Mouse (Mus musculus): ENCODE results near the gene Adam23. TPM values are rescaled to one million over a fixed set of nuclear protein-coding genes. Genes with fewer than 3 reads are reported as not detected.
A peak's percentile ranks its signal among the peaks of the same experiment; 100 is the strongest.

The Adam23 gene
- polyA plus RNA-seq, 1 experiment from 2014 or later = 26.0 TPM

GRCm38 (mm10) chr1:63491001-63491400 is 45.3 kb downstream of the Adam23 start:
- H3K9ac ChIP-seq (replicated peaks; ENCODE audit: low read depth, low read length) = no peak overlapping the region

GRCm38 (mm10) chr1:63493325-63493724 is 47.6 kb downstream of the Adam23 start:
- Histone ChIP-seq H3K27me3 (ENCODE audit: control insufficient read depth, insufficient read depth, low read length) (no peaks in the 10 kb centered on the region), H3K4me3 (ENCODE audit: low read depth, low read length) (no peak overlapping the region), H3K36me3 (ENCODE audit: control insufficient read depth, insufficient read depth, low read length) (no peaks in the 10 kb centered on the region), H3K9ac (replicated peaks; ENCODE audit: low read depth, low read length) (no peak overlapping the region), H3K27ac (ENCODE audit: low read depth, low read length) (0 out of 2 replicates have a peak overlapping the region, but pooled peaks have one; percentile 12), H3K9me3 (ENCODE audit: control insufficient read depth, low read length) (no peaks in the 10 kb centered on the region), H3K4me2 (ENCODE audit: low read depth, low read length) (no peak overlapping the region), H3K4me1 (ENCODE audit: control insufficient read depth, insufficient read depth, low read length) (peaks cover 7% of the 10 kb centered on the region; the same call in 1 of the 2 replicates)
- WGBS = 42% methylated on average over 5 of the region's 5 CpGs
- no peak for ATAC-seq (ENCODE audit: low read depth)

More at GRCm38 (mm10) chr1:63491001-63491400, 45.3 kb downstream of the Adam23 start:
- H3K4me2 ChIP-seq (ENCODE audit: low read depth, low read length) = no peak overlapping the region
- ATAC-seq (ENCODE audit: low read depth) = no peak
- no peak overlapping the region for H3K4me3 ChIP-seq (ENCODE audit: low read depth, low read length)
- H3K27ac ChIP-seq (ENCODE audit: low read depth, low read length) = no peak overlapping the region
- H3K9me3 ChIP-seq (ENCODE audit: control insufficient read depth, low read length) = no peaks in the 10 kb centered on the region
- peaks cover 7% of the 10 kb centered on the region; the same call in 1 of the 2 replicates for H3K4me1 ChIP-seq (ENCODE audit: control insufficient read depth, insufficient read depth, low read length)
- H3K27me3 ChIP-seq (ENCODE audit: control insufficient read depth, insufficient read depth, low read length) = no peaks in the 10 kb centered on the region
- no peaks in the 10 kb centered on the region for H3K36me3 ChIP-seq (ENCODE audit: control insufficient read depth, insufficient read depth, low read length)
- 75% methylated on average over 1 of the region's 1 CpGs for WGBS

- Histone ChIP-seq H3K9ac (replicated peaks; ENCODE audit: low read depth, low read length) (no peak overlapping the region), H3K36me3 (ENCODE audit: control insufficient read depth, insufficient read depth, low read length) (no peaks in the 10 kb centered on the region), H3K4me2 (ENCODE audit: low read depth, low read length) (no peak overlapping the region), H3K27me3 (ENCODE audit: control insufficient read depth, insufficient read depth, low read length) (no peaks in the 10 kb centered on the region), H3K9me3 (ENCODE audit: control insufficient read depth, low read length) (no peaks in the 10 kb centered on the region), H3K4me1 (ENCODE audit: control insufficient read depth, insufficient read depth, low read length) (no peaks in the 10 kb centered on the region; the same call in 1 of the 2 replicates), H3K27ac (ENCODE audit: low read depth, low read length) (no peak overlapping the region), H3K4me3 (ENCODE audit: low read depth, low read length) (no peak overlapping the region)
- ATAC-seq (ENCODE audit: low read depth) = no peak
- WGBS = 85% methylated on average over 4 of the region's 4 CpGs
Measured at GRCm38 (mm10) chr1:63507386-63507785, 61.7 kb downstream of the Adam23 start.

- H3K4me3 ChIP-seq (ENCODE audit: low read depth, low read length) = no peak overlapping the region
- no peak overlapping the region for H3K9ac ChIP-seq (replicated peaks; ENCODE audit: low read depth, low read length)
- H3K9me3 ChIP-seq (ENCODE audit: control insufficient read depth, low read length) = no peaks in the 10 kb centered on the region
- no peaks in the 10 kb centered on the region for H3K36me3 ChIP-seq (ENCODE audit: control insufficient read depth, insufficient read depth, low read length)
- ATAC-seq (ENCODE audit: low read depth) = peak; percentile 70; the same call in 1 of the 2 replicates
- no peak overlapping the region for H3K27ac ChIP-seq (ENCODE audit: low read depth, low read length)
- no peaks in the 10 kb centered on the region; the same call in 1 of the 2 replicates for H3K4me1 ChIP-seq (ENCODE audit: control insufficient read depth, insufficient read depth, low read length)
- no peak overlapping the region for H3K4me2 ChIP-seq (ENCODE audit: low read depth, low read length)
- no peaks in the 10 kb centered on the region for H3K27me3 ChIP-seq (ENCODE audit: control insufficient read depth, insufficient read depth, low read length)
- WGBS = 42% methylated on average over 4 of the region's 4 CpGs
Measured at GRCm38 (mm10) chr1:63508801-63509200, 63.1 kb downstream of the Adam23 start.

- Histone ChIP-seq H3K4me1 (ENCODE audit: control insufficient read depth, insufficient read depth, low read length) (no peaks in the 10 kb centered on the region; the same call in 1 of the 2 replicates), H3K4me3 (ENCODE audit: low read depth, low read length) (no peak overlapping the region), H3K9me3 (ENCODE audit: control insufficient read depth, low read length) (no peaks in the 10 kb centered on the region), H3K27ac (ENCODE audit: low read depth, low read length) (no peak overlapping the region), H3K27me3 (ENCODE audit: control insufficient read depth, insufficient read depth, low read length) (no peaks in the 10 kb centered on the region), H3K36me3 (ENCODE audit: control insufficient read depth, insufficient read depth, low read length) (no peaks in the 10 kb centered on the region), H3K4me2 (ENCODE audit: low read depth, low read length) (no peak overlapping the region), H3K9ac (replicated peaks; ENCODE audit: low read depth, low read length) (no peak overlapping the region)
- WGBS = 73% methylated on average over 3 of the region's 3 CpGs
- no peak for ATAC-seq (ENCODE audit: low read depth)
Measured at GRCm38 (mm10) chr1:63511416-63511815, 65.7 kb downstream of the Adam23 start.

- no peak for ATAC-seq (ENCODE audit: low read depth)
- Histone ChIP-seq H3K27ac (ENCODE audit: low read depth, low read length) (no peak overlapping the region), H3K36me3 (ENCODE audit: control insufficient read depth, insufficient read depth, low read length) (no peaks in the 10 kb centered on the region), H3K9me3 (ENCODE audit: control insufficient read depth, low read length) (no peaks in the 10 kb centered on the region), H3K4me3 (ENCODE audit: low read depth, low read length) (no peak overlapping the region), H3K27me3 (ENCODE audit: control insufficient read depth, insufficient read depth, low read length) (no peaks in the 10 kb centered on the region), H3K4me2 (ENCODE audit: low read depth, low read length) (no peak overlapping the region), H3K9ac (replicated peaks; ENCODE audit: low read depth, low read length) (no peak overlapping the region), H3K4me1 (ENCODE audit: control insufficient read depth, insufficient read depth, low read length) (no peaks in the 10 kb centered on the region)
- 61% methylated on average over 11 of the region's 11 CpGs for WGBS
Measured at GRCm38 (mm10) chr1:63517800-63518199, 72.1 kb downstream of the Adam23 start.

- Histone ChIP-seq H3K4me1 (ENCODE audit: control insufficient read depth, insufficient read depth, low read length) (no peaks in the 10 kb centered on the region), H3K4me2 (ENCODE audit: low read depth, low read length) (no peak overlapping the region), H3K27me3 (ENCODE audit: control insufficient read depth, insufficient read depth, low read length) (no peaks in the 10 kb centered on the region), H3K9ac (replicated peaks; ENCODE audit: low read depth, low read length) (no peak overlapping the region), H3K27ac (ENCODE audit: low read depth, low read length) (no peak overlapping the region), H3K36me3 (ENCODE audit: control insufficient read depth, insufficient read depth, low read length) (no peaks in the 10 kb centered on the region), H3K4me3 (ENCODE audit: low read depth, low read length) (no peak overlapping the region), H3K9me3 (ENCODE audit: control insufficient read depth, low read length) (no peaks in the 10 kb centered on the region)
- 80% methylated on average over 5 of the region's 5 CpGs for WGBS
- no peak for ATAC-seq (ENCODE audit: low read depth)
Measured at GRCm38 (mm10) chr1:63518814-63519213, 73.1 kb downstream of the Adam23 start.

GRCm38 (mm10) chr1:63529901-63530300 is 84.2 kb downstream of the Adam23 start:
- 79% methylated on average over 9 of the region's 9 CpGs for WGBS
- Histone ChIP-seq H3K36me3 (ENCODE audit: control insufficient read depth, insufficient read depth, low read length) (no peaks in the 10 kb centered on the region), H3K27ac (ENCODE audit: low read depth, low read length) (no peak overlapping the region), H3K4me3 (ENCODE audit: low read depth, low read length) (no peak overlapping the region), H3K4me2 (ENCODE audit: low read depth, low read length) (no peak overlapping the region), H3K9ac (replicated peaks; ENCODE audit: low read depth, low read length) (no peak overlapping the region), H3K9me3 (ENCODE audit: control insufficient read depth, low read length) (no peaks in the 10 kb centered on the region), H3K27me3 (ENCODE audit: control insufficient read depth, insufficient read depth, low read length) (no peaks in the 10 kb centered on the region), H3K4me1 (ENCODE audit: control insufficient read depth, insufficient read depth, low read length) (no peaks in the 10 kb centered on the region)
- ATAC-seq (ENCODE audit: low read depth) = no peak

- Histone ChIP-seq H3K27me3 (ENCODE audit: control insufficient read depth, insufficient read depth, low read length) (no peaks in the 10 kb centered on the region), H3K9me3 (ENCODE audit: control insufficient read depth, low read length) (no peaks in the 10 kb centered on the region), H3K27ac (ENCODE audit: low read depth, low read length) (no peak overlapping the region), H3K4me3 (ENCODE audit: low read depth, low read length) (no peak overlapping the region), H3K9ac (replicated peaks; ENCODE audit: low read depth, low read length) (no peak overlapping the region), H3K36me3 (ENCODE audit: control insufficient read depth, insufficient read depth, low read length) (no peaks in the 10 kb centered on the region), H3K4me1 (ENCODE audit: control insufficient read depth, insufficient read depth, low read length) (no peaks in the 10 kb centered on the region), H3K4me2 (ENCODE audit: low read depth, low read length) (no peak overlapping the region)
- ATAC-seq (ENCODE audit: low read depth) = no peak
- 50% methylated on average over 6 of the region's 6 CpGs for WGBS
Measured at GRCm38 (mm10) chr1:63534271-63534827, 88.7 kb downstream of the Adam23 start.
